ENCODE assay signal across 16 mouse cellular contexts in genomic region chr11:92336545-92336944, GRCm38 (mm10).
"Had no signal": no experiment of that assay in that cellular context is flagged by ENCODE, and none has a peak within 500 bp of the region (broad histone marks: within the 10 kb centered on the region; RNA-seq: fewer than 3 reads in every experiment).

No protein-coding gene starts in this region.

- DNase-seq: retina, postnatal 1 day; right cerebral cortex, adult 18-20 months; right cerebral cortex, postnatal 14 days; right cerebral cortex, postnatal 25 days; right cerebral cortex, postnatal 4 days; spleen, adult 18-20 months; thymus, adult 18-20 months; thymus, adult 2 months; thymus, postnatal 14 days; thymus, postnatal 25 days; thymus, postnatal 36 days; thymus, postnatal 4 days had no signal

- H3K4me3 ChIP-seq: neural tube, embryonic 13.5 days; neural tube, embryonic 15.5 days; stomach, embryonic 15.5 days had no signal

- H3K27me3 ChIP-seq: neural tube, embryonic 13.5 days; neural tube, embryonic 15.5 days; stomach, embryonic 15.5 days had no signal

- H3K27ac ChIP-seq: neural tube, embryonic 13.5 days; neural tube, embryonic 15.5 days; stomach, embryonic 15.5 days; stomach, postnatal 0 days had no signal

- H3K9me3 ChIP-seq: neural tube, embryonic 13.5 days; neural tube, embryonic 15.5 days; stomach, embryonic 15.5 days had no signal

- H3K36me3 ChIP-seq: neural tube, embryonic 13.5 days; neural tube, embryonic 15.5 days; stomach, embryonic 15.5 days had no signal

- H3K4me1 ChIP-seq: neural tube, embryonic 13.5 days; neural tube, embryonic 15.5 days; stomach, embryonic 15.5 days had no signal

- H3K9ac ChIP-seq: neural tube, embryonic 13.5 days; neural tube, embryonic 15.5 days; stomach, embryonic 15.5 days had no signal

- H3K4me2 ChIP-seq: neural tube, embryonic 13.5 days; neural tube, embryonic 15.5 days; stomach, embryonic 15.5 days had no signal
